Mouse (Mus musculus): ENCODE data around the gene E330009J07Rik. TPM values are rescaled to one million over a fixed set of nuclear protein-coding genes. Genes with fewer than 3 reads are reported as not detected.
A peak's percentile ranks its signal among the peaks of the same experiment; 100 is the strongest.

The E330009J07Rik gene
- polyA plus RNA-seq, 1 experiment from 2014 or later = 17.7 TPM

GRCm38 (mm10) chr6:40421099-40421498, 14.8 kb downstream of the E330009J07Rik start:
- WGBS = 95% methylated on average over 6 of the region's 6 CpGs
- no peak overlapping the region for H3K9ac ChIP-seq (ENCODE audit: low read depth, low read length)
- no peaks in the 10 kb centered on the region for H3K27me3 ChIP-seq (ENCODE audit: control insufficient read depth, insufficient read depth, low read length)
- no peak overlapping the region for H3K27ac ChIP-seq (ENCODE audit: low read depth, low read length)
- no peak overlapping the region for H3K4me2 ChIP-seq (replicated peaks; ENCODE audit: low read depth, low read length)
- peaks cover 3% of the 10 kb centered on the region; the same call in 1 of the 2 replicates for H3K36me3 ChIP-seq (ENCODE audit: control insufficient read depth, insufficient read depth, low read length)
- H3K9me3 ChIP-seq (ENCODE audit: control insufficient read depth, low read length) = no peaks in the 10 kb centered on the region
- H3K4me3 ChIP-seq (ENCODE audit: low read length) = no peak overlapping the region
- ATAC-seq (ENCODE audit: low FRiP score, low TSS enrichment) = no peak
- H3K4me1 ChIP-seq (ENCODE audit: control insufficient read depth, insufficient read depth, low read length) = no peaks in the 10 kb centered on the region

GRCm38 (mm10) chr6:40418386-40418785, 17.5 kb downstream of the E330009J07Rik start:
- 96% methylated on average over 4 of the region's 4 CpGs for WGBS
- Histone ChIP-seq H3K4me3 (ENCODE audit: low read length) (no peak overlapping the region), H3K4me1 (ENCODE audit: control insufficient read depth, insufficient read depth, low read length) (no peaks in the 10 kb centered on the region), H3K27me3 (ENCODE audit: control insufficient read depth, insufficient read depth, low read length) (no peaks in the 10 kb centered on the region), H3K4me2 (replicated peaks; ENCODE audit: low read depth, low read length) (no peak overlapping the region), H3K9ac (ENCODE audit: low read depth, low read length) (no peak overlapping the region), H3K9me3 (ENCODE audit: control insufficient read depth, low read length) (no peaks in the 10 kb centered on the region), H3K27ac (ENCODE audit: low read depth, low read length) (no peak overlapping the region), H3K36me3 (ENCODE audit: control insufficient read depth, insufficient read depth, low read length) (peaks cover 3% of the 10 kb centered on the region; the same call in 1 of the 2 replicates)
- no peak for ATAC-seq (ENCODE audit: low FRiP score, low TSS enrichment)

DNA sequence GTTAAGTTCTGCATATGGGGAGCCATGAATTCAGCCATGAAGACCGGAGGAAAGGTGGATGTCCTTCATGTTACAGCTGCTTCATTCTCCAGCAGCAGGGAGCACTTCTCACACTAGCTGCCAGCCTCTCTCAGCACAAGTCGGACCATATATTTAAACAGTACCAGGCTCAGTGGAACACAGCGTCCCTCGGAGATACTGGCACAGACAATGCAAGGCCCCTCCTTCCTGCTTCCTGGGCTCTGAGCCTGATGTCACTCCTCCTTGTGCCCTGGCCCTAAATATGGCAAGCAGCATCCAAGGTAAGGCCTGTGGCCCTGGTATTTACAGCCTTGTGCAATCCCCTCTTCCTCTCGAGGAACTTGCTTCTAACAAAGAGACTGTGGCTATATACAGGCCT, 20.1 kb downstream of the E330009J07Rik start:
- no peak for ATAC-seq (ENCODE audit: low FRiP score, low TSS enrichment)
- no peaks in the 10 kb centered on the region; the same call in 1 of the 2 replicates for H3K36me3 ChIP-seq (ENCODE audit: control insufficient read depth, insufficient read depth, low read length)
- WGBS = 67% methylated on average over 5 of the region's 5 CpGs

GRCm38 (mm10) chr6:40413565-40413964, 22.4 kb downstream of the E330009J07Rik start:
- H3K4me1 ChIP-seq (ENCODE audit: control insufficient read depth, insufficient read depth, low read length) = no peaks in the 10 kb centered on the region
- 94% methylated on average over 3 of the region's 3 CpGs for WGBS
- H3K4me2 ChIP-seq (replicated peaks; ENCODE audit: low read depth, low read length) = no peak overlapping the region
- no peaks in the 10 kb centered on the region for H3K27me3 ChIP-seq (ENCODE audit: control insufficient read depth, insufficient read depth, low read length)
- no peak overlapping the region for H3K4me3 ChIP-seq (ENCODE audit: low read length)
- no peak overlapping the region for H3K9ac ChIP-seq (ENCODE audit: low read depth, low read length)
- H3K27ac ChIP-seq (ENCODE audit: low read depth, low read length) = no peak overlapping the region
- H3K9me3 ChIP-seq (ENCODE audit: control insufficient read depth, low read length) = no peaks in the 10 kb centered on the region
- no peak for ATAC-seq (ENCODE audit: low FRiP score, low TSS enrichment)
- H3K36me3 ChIP-seq (ENCODE audit: control insufficient read depth, insufficient read depth, low read length) = peaks cover 6% of the 10 kb centered on the region

More for the DNA sequence above, 20.1 kb downstream of the E330009J07Rik start:
- Histone ChIP-seq H3K4me1 (ENCODE audit: control insufficient read depth, insufficient read depth, low read length) (no peaks in the 10 kb centered on the region), H3K4me2 (replicated peaks; ENCODE audit: low read depth, low read length) (no peak overlapping the region), H3K27ac (ENCODE audit: low read depth, low read length) (no peak overlapping the region), H3K27me3 (ENCODE audit: control insufficient read depth, insufficient read depth, low read length) (no peaks in the 10 kb centered on the region), H3K9ac (ENCODE audit: low read depth, low read length) (no peak overlapping the region), H3K4me3 (ENCODE audit: low read length) (no peak overlapping the region), H3K9me3 (ENCODE audit: control insufficient read depth, low read length) (no peaks in the 10 kb centered on the region)

DNA sequence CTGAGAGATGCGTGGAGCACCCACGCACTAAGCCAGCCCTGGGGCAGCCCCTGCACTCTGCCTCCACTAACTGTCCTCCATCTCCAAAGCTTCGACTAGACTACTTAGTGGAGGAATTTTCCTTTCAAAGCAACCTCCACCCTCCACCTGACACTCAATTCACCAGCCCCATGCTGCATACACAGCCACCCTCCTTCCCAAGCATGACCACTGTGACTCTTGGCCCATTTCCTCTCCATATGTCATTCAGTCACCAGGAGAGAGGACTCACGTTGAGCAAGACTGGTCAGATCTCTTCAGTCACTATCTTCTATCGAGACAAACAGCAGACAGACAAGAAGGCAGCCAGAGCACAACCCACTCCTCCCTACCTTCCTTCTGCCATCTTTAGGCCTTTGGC, 22.9 kb downstream of the E330009J07Rik start:
- no peak overlapping the region for H3K9ac ChIP-seq (ENCODE audit: low read depth, low read length)
- no peak overlapping the region for H3K4me2 ChIP-seq (replicated peaks; ENCODE audit: low read depth, low read length)
- H3K4me1 ChIP-seq (ENCODE audit: control insufficient read depth, insufficient read depth, low read length) = no peaks in the 10 kb centered on the region
- H3K9me3 ChIP-seq (ENCODE audit: control insufficient read depth, low read length) = no peaks in the 10 kb centered on the region
- H3K4me3 ChIP-seq (ENCODE audit: low read length) = no peak overlapping the region
- H3K27me3 ChIP-seq (ENCODE audit: control insufficient read depth, insufficient read depth, low read length) = no peaks in the 10 kb centered on the region
- no peak for ATAC-seq (ENCODE audit: low FRiP score, low TSS enrichment)
- 83% methylated on average over 5 of the region's 5 CpGs for WGBS
- H3K27ac ChIP-seq (ENCODE audit: low read depth, low read length) = no peak overlapping the region
- peaks cover 11% of the 10 kb centered on the region for H3K36me3 ChIP-seq (ENCODE audit: control insufficient read depth, insufficient read depth, low read length)

DNA sequence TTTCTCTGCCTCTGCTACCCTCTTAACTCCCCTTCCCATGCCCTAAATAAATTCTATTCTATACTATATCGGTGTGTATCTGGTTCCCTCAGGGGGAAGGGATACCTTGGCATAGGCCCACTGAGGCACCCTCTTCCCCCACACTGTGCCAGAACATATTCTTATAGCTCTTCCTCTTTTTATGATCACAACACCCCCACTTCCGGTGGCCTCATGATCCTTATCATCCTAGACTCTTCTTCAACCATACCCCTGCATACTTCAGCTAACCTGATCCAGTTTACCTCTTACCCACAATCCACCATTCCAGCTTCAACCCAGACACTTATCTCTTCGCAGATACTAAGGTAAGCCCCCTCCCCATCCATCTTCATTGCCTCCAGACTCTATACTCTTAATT, 24.9 kb downstream of the E330009J07Rik start:
- Histone ChIP-seq H3K36me3 (ENCODE audit: control insufficient read depth, insufficient read depth, low read length) (peaks cover 28% of the 10 kb centered on the region), H3K9me3 (ENCODE audit: control insufficient read depth, low read length) (no peaks in the 10 kb centered on the region), H3K4me3 (ENCODE audit: low read length) (no peak overlapping the region), H3K27ac (ENCODE audit: low read depth, low read length) (no peak overlapping the region), H3K27me3 (ENCODE audit: control insufficient read depth, insufficient read depth, low read length) (no peaks in the 10 kb centered on the region), H3K4me2 (replicated peaks; ENCODE audit: low read depth, low read length) (no peak overlapping the region), H3K4me1 (ENCODE audit: control insufficient read depth, insufficient read depth, low read length) (no peaks in the 10 kb centered on the region), H3K9ac (ENCODE audit: low read depth, low read length) (no peak overlapping the region)
- 85% methylated on average over 3 of the region's 3 CpGs for WGBS
- ATAC-seq (ENCODE audit: low FRiP score, low TSS enrichment) = no peak

GRCm38 (mm10) chr6:40403640-40404285, 32.2 kb downstream of the E330009J07Rik start:
- H3K4me3 ChIP-seq (ENCODE audit: low read length) = no peak overlapping the region
- no peak overlapping the region for H3K27ac ChIP-seq (ENCODE audit: low read depth, low read length)
- no peak overlapping the region for H3K4me2 ChIP-seq (replicated peaks; ENCODE audit: low read depth, low read length)
- WGBS = 94% methylated on average over 4 of the region's 4 CpGs
- no peaks in the 10 kb centered on the region for H3K27me3 ChIP-seq (ENCODE audit: control insufficient read depth, insufficient read depth, low read length)
- no peak for ATAC-seq (ENCODE audit: low FRiP score, low TSS enrichment)
- peaks cover 64% of the 10 kb centered on the region for H3K36me3 ChIP-seq (ENCODE audit: control insufficient read depth, insufficient read depth, low read length)
- no peak overlapping the region for H3K9ac ChIP-seq (ENCODE audit: low read depth, low read length)
- H3K9me3 ChIP-seq (ENCODE audit: control insufficient read depth, low read length) = peaks cover 3% of the 10 kb centered on the region; the same call in 1 of the 2 replicates
- no peaks in the 10 kb centered on the region for H3K4me1 ChIP-seq (ENCODE audit: control insufficient read depth, insufficient read depth, low read length)

GRCm38 (mm10) chr6:40402031-40402430, 33.9 kb downstream of the E330009J07Rik start:
- 84% methylated on average over 2 of the region's 2 CpGs for WGBS
- H3K27ac ChIP-seq (ENCODE audit: low read depth, low read length) = no peak overlapping the region

GRCm38 (mm10) chr6:40393213-40393612, 42.7 kb downstream of the E330009J07Rik start:
- peak; percentile 90 for ATAC-seq (ENCODE audit: low FRiP score, low TSS enrichment)
- WGBS = 54% methylated on average over 3 of the region's 3 CpGs
- no peak overlapping the region for H3K4me3 ChIP-seq (ENCODE audit: low read length)
- no peaks in the 10 kb centered on the region for H3K4me1 ChIP-seq (ENCODE audit: control insufficient read depth, insufficient read depth, low read length)
- peaks cover 9% of the 10 kb centered on the region; the same call in 1 of the 2 replicates for H3K36me3 ChIP-seq (ENCODE audit: control insufficient read depth, insufficient read depth, low read length)
- H3K27ac ChIP-seq (ENCODE audit: low read depth, low read length) = no peak overlapping the region
- no peaks in the 10 kb centered on the region for H3K27me3 ChIP-seq (ENCODE audit: control insufficient read depth, insufficient read depth, low read length)
- no peak overlapping the region for H3K4me2 ChIP-seq (replicated peaks; ENCODE audit: low read depth, low read length)
- H3K9me3 ChIP-seq (ENCODE audit: control insufficient read depth, low read length) = no peaks in the 10 kb centered on the region
- H3K9ac ChIP-seq (ENCODE audit: low read depth, low read length) = no peak overlapping the region

More at GRCm38 (mm10) chr6:40402031-40402430, 33.9 kb downstream of the E330009J07Rik start:
- H3K9ac ChIP-seq (ENCODE audit: low read depth, low read length) = no peak overlapping the region
- no peak overlapping the region for H3K4me3 ChIP-seq (ENCODE audit: low read length)
- no peak for ATAC-seq (ENCODE audit: low FRiP score, low TSS enrichment)
- H3K4me1 ChIP-seq (ENCODE audit: control insufficient read depth, insufficient read depth, low read length) = no peaks in the 10 kb centered on the region
- H3K27me3 ChIP-seq (ENCODE audit: control insufficient read depth, insufficient read depth, low read length) = no peaks in the 10 kb centered on the region
- H3K4me2 ChIP-seq (replicated peaks; ENCODE audit: low read depth, low read length) = no peak overlapping the region
- H3K9me3 ChIP-seq (ENCODE audit: control insufficient read depth, low read length) = peaks cover 4% of the 10 kb centered on the region; the same call in 1 of the 2 replicates
- peaks cover 51% of the 10 kb centered on the region for H3K36me3 ChIP-seq (ENCODE audit: control insufficient read depth, insufficient read depth, low read length)

All from kidney, embryonic 14.5 days (tissue).